Mouse (Mus musculus) erythroid progenitor cell, adult 5-6 weeks (primary cell): ENCODE results near the gene Zfp280b. TPM values are rescaled to one million over a fixed set of nuclear protein-coding genes. Genes with fewer than 3 reads are reported as not detected.
"Not testable (repeated sequence)": the region's sequence is repeated elsewhere in the genome, so short reads cannot be mapped to it uniquely, and the experiment has no call there.

Experiments
- ATAC-seq: replicated peaks from 2 replicates; pipeline ENCODE4 v1.8.0; 2016; ENCODE audit warnings: moderate number of reproducible peaks, mild to moderate bottlenecking, moderate TSS enrichment, inconsistent platforms; ENCODE audit not compliant: poor library complexity, low FRiP score, severe bottlenecking
- total RNA-seq, 2 experiments: library from RNA; stranded (forward) in 1 of 2; stranded (reverse) in 1 of 2; fragments of 150-400 nt in 1 of 2; fragments of 186-747, 209-891 nt in 1 of 2; gene quantifications; 2 replicates each; pipeline versions ENCODE4 v1.2.3 to v1.2.4; 2015 to 2017; ENCODE audit warnings: low replicate concordance in 2 of 2

Zfp280b gene
- 10.1 and 12.3 TPM in 2 replicates for total RNA-seq (2015; ENCODE audit: low replicate concordance)
- 3.0 and 3.7 TPM in 2 replicates for total RNA-seq (2017; ENCODE audit: low replicate concordance)

DNA sequence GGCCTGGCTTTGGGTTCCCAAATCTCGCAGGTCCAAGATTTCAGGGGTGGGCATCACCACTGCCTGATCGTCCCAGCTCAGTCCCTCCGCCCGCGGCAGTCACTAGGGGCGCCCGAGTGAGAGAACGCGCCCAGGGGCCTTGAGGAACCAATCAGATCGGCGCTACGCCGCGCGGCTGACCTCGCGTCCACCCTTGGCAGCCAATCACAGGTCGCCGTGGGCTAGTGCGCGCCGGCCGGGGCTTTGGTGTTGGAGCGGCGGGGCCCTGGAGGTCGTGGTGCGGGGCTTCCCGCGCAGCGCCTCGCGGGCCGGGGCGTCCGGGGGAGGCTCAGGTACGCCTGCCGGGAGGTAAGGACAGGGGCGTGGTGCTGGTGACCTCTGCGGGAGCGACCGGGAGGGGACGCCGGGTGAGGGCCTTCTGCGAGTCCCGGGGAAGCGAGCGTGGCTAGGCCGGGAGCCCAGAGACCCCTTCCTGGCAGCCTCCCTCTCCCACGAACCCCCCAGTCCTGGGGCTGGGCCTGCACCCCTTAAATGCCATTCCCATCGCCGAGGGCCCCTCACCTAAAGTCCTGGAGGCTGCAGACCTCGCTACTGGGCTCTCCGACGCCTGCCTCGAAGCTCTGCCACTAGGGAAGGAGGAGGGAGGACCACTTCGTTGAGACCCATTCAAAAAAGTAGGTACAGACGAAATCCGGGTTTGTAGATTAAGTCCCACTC lies at the start of gene Zfp280b:
Zfp280b (plus strand) TSS at position 249 of the 717 bp plus-strand sequence.
- peak; percentile 100 for ATAC-seq

DNA sequence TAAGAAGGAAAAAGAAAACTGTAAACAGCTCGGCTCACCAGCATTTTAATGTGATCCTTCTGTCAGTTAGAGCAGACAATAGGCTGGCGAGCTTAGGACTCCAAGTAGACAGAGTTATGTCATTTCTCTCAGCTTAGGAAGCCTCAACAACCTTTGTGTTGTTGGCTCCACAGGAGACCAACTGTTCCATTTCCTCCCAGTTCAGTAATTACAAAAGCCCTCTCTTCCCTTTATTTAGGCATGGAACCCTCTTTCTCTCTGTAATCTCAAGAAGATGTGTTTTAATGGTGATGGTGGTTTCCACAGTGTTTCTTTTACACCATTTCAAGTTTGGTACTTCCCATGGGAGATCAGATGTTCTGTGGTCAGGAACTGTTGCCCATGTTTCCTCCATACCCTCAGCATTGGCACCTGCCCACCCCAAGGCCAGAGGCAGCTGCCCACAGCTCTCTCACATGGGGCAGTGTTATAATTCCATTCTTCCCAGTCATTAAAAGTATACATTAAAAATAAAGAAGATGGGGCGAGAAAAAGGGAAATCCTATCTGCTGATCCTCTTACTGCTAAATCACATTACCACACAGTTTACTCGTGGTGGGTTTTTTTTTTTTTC lies 41.9 kb upstream of the Zfp280b start:
- no peak for ATAC-seq

DNA sequence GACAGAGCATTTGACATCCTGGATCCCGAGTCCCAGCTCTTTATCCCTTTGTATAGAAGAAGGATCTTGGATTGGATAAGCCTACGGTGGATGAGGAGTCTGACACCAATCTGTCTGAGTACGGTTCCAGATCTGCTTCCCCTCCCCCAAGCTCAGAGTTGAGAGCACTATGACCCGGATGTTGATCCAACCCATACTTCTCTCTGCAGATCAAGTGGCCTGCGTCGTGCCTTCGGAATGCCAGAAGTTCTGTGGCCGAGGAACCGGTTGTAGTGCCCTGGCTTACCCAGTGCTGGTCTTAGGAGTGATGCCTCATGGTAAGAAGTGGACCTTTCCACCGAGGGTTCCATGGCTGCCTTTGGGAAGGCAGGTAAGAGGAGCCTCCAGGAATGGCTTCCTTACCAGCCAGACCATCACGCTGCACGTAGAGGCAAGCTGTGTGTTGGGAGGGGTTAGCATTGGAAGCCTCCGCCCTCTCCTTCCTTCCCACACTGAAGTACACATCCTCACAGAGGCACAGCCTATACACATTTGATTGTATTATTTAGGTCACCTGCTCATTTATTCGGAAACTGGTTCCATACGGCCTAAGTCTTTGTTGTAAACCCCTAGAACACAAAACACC lies 38.7 kb upstream of the Zfp280b start:
- ATAC-seq, result no peak

DNA sequence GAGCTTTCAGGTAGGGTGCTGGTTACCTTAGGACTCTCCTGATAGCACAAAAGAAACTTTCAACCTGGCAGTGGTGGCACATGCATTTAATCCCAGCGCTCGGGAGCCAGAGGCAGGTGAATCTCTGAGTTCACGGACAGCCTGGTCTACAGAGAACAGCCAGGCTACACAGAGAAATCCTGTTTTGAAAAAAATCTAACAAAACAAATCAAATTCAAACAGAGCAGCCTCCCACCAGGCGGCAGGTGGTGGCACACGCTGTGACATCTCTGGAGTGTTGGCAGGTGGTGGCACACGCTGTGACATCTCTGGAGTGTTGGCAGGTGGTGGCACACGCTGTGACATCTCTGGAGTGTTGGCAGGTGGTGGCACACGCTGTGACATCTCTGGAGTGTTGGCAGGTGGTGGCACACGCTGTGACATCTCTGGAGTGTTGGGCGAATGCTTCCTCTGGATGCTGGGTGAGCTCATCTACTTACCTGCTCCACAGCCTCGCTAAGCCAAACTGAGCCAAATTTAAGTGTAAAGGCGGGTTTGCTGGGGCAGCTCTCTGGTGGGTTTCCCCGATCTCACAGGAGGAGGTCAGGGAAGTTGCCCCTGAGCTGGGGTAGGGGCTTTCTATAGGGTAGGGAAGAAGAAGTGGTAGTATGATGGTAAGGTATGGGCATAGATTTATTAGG lies 37.8 kb upstream of the Zfp280b start:
- not testable (repeated sequence) for ATAC-seq

DNA sequence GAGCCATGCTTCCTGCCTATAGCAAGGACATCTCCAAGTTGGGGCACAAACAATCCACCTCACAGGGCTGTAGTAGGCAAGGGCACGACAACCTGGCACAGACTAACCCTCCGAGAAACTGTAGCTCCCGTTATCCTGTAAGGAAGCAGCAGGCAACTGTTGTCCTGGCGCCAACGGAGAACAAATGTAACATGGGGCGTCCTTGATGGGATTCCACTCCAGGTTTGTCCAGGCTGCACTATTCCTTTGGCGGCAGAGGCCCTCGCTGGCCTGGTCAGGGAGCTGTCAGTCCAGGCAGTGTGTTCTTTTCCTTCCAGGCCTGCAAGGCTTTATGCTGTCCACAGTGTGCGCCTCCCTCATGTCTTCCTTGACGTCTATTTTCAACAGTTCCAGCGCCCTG lies 37.0 kb upstream of the Zfp280b start:
- ATAC-seq, result no peak

DNA sequence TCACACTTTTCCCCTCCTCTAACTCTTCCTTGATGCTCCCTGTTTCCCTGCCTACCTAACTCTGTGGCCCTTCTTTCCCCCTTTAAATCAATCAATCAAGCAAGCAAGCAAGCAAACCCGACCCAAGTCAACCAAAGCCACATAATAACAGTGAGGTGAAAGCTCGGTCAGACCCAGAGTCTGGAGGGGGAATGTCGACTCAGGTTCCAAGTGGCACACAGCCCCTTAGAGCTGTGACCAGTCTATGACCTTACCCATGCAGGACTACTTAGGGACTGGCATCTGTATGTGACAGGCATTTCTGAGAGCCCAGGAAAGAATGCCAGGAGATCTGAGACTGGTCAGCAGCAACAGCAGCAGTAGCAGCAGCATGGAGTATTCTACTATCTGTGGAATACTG lies 36.1 kb upstream of the Zfp280b start:
- no peak for ATAC-seq

DNA sequence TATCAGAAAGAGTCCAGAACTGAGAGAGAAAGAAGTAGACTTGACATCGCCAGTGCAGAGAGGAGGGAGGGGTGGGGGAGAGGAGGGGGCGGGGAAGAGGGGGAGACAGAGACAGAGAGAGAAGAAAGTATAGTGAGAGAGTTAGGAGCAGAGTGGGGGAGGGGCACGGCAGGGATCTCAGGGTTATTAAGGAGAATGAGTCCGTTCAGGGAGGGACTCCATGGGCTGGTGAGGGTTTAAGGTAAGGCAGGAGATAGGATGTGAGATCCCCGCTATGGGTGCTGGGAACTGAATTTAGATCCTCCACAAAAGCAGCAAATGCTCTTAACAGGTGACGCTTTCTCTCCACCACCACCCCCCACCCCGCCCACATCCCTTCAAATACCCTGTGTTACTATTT lies 31.3 kb upstream of the Zfp280b start:
- no peak for ATAC-seq

DNA sequence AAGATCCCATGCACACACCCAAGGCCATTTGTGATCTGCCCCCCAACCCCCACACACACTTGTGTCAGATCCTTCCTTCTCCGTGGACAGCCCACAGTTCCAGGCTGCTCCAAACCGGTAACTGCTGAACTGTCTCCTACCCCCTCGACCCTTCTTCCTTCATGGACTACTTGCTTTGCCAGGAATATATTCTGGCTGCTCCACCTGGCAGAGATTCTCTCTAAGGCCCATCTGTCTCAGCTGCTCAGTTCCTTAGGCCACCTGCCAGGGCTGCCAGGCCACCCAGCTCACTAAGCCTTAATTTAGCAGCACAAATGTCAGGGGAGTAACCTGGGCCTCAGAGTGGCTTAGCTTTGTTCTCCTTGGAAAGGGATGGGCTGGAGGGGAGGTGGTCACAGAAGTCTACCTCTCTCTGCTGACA lies 30.3 kb upstream of the Zfp280b start:
- ATAC-seq, result no peak

DNA sequence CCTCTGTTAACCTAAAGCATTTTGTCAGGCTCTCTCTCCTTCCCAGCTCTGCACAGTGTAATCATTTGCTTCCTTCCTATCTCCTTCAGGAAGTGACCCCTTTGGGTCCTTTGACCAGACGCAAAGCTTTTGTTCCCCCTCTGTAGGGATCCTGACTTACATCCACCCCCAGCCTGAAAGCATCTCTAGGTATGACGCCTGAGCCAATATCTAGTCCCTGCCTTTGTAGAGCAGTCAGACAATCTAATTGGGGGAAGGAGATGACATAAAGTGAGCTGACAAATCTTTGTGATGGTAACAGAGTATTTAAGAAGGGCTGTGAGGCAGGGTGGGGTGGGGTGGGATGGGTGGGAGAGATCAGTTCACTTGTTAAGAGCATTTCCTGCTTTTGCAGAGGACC lies 29.8 kb upstream of the Zfp280b start:
- ATAC-seq, result no peak

DNA sequence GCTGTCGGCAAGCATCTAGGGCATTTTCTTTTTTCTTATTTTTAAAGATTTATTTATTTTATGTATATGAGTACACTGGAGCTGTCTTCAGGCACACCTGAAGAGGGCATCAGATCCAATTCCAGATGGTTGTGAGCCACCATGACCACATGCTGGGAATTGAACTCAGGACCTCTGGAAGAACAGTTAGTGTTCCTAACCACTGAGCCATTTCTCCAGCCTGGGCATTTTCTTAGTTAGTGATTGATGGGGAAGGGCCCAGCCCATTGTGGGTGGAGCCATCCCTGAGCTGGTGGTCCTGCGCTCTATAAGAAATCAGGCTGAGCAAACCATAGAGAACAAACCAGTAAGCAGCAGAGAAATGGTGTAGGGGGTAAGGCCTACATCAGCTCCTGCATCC lies 29.2 kb upstream of the Zfp280b start:
- no peak for ATAC-seq

DNA sequence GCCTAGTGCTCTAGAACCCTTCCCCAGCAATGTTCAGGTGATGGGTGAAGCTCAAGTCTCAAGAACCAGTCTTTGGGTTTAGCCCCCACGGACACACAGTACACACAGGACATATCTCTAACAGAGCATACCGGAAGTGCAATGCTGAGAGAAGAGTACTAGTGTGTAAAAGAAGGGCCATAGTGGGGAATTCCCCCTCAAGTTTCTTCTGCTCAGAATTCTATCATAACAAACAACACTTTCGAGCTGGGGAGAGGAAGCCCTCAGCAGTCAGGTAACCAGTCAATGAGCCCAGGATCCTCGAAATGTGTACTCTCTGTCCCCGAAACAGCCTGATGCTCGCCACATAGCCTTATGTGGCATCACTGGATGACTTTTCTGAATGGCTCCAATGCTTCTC lies 26.1 kb upstream of the Zfp280b start:
- no peak for ATAC-seq

DNA sequence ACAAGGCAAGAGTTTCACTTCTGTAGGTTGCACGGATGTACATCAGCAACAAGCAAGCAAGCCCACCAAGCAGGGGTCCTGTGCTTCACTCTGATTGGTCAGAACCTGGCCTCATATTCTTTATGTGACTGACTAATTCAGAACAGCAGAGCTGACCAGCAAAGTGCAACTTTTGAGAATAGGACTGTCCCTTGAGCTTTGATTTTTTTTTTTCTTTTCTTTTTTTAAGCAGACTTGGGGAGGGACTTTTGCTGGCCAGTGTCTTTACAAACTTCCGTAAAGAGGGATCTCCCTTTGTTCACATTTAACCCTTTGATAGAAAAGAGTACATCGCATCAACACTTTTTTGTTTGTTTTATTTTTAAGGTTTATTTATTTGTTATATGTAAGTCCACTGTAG lies 22.6 kb upstream of the Zfp280b start:
- no peak for ATAC-seq

DNA sequence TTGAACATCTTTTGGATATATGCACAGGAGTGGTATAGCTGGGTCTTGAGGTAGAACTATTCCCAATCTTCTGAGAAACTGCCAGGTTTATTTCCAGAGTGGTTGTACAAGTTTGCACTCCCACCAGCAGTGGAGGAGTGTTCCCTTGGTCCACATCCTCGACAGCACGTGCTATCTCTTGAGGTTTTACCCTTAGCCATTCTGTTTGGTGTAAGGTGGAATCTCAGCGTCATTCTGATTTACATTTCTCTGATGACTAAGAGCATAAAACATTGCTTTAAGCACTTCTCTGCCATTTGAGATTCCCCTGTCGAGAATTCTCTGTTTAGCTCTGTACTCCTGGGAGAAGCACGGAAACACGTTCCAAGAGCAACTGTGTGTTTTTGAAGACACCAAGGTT lies 19.5 kb upstream of the Zfp280b start:
- no peak for ATAC-seq

DNA sequence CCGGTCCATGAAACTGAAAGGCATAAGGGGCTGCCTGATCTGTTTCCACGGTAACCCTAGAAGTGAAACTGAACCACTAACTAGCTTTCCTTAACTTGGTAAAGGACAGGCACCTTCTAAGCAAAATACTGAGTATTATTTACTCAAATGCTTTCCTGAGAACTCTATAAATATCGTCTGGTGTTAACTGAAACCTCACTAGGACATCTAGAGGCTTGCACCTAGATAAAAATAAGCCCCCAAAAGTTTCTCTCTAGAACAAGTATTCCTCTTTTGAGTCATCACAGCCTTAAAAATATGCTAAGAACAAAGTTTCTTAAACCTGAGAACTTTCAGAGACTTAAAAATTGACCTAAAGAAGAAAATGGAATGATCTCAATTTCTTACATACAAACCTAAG lies 15.6 kb upstream of the Zfp280b start:
- no peak for ATAC-seq

DNA sequence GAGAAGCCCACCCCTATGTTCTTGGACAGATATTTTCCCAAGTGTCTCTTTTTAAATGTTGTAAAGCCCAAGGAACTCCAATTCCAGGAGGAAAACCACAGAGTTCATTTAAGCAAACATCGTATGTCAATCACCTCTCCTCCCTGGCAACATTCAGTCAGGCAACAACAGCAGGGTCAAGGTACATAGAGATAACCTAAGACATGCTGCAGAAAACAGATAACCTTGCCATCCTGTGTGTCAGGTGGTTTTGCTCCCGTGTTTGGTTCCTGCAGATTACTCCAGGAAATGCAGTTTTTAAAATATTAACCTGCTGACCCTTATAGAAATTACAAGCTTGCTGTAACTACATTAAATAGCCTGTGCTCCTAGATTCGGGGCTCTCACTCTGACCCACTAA lies 10.7 kb upstream of the Zfp280b start:
- no peak for ATAC-seq

DNA sequence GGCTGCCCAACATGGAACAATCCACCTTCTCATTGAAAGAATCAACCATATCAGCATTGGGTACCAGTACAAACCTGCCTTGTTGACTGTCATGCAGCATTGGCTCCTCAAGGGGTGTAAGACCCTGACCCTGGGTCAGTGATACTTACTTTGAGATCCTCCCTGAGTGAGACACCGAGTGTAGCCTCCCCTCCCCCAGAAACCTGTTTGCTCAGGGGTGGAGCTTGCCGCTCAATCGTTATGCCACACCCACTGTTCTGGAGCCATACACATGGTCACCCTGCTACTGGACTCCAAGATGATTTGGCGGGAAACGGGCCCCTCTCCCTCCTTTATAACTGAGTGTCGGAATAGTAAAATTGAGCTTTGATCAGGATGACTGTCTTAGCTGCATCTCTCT lies 8.5 kb upstream of the Zfp280b start:
- no peak for ATAC-seq

DNA sequence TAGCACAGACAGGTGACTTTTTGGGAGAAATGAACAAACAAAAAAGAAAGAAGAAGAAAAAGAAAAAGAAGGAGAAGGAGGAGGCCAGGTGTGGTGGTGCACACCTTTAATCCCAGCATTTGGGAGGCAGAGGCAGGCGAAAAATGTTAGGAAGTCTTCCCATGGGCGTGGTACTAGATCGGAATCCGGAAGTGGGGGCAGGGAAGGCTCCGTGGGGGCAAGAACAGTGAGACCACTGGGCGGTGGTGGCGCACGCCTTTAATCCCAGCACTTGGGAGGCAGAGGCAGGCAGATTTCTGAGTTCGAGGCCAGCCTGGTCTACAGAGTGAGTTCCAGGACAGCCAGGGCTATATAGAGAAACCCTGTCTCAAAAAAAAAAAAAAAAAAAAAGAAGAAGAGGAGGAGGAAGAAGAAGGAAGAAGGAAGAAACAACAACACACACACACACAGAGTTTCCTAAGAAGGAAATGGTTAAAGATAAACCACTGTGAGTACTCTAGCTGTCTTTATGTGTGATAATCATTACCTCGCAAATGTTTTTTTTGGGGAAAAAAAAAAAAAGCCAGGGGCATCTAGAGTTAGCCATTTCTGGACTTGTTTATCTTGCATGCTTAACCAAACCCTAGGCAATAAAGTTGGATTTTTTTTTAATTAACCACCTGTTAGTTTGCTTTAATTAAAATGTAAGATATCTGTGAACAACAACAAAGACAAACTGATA lies 6.8 kb upstream of the Zfp280b start:
- no peak for ATAC-seq

DNA sequence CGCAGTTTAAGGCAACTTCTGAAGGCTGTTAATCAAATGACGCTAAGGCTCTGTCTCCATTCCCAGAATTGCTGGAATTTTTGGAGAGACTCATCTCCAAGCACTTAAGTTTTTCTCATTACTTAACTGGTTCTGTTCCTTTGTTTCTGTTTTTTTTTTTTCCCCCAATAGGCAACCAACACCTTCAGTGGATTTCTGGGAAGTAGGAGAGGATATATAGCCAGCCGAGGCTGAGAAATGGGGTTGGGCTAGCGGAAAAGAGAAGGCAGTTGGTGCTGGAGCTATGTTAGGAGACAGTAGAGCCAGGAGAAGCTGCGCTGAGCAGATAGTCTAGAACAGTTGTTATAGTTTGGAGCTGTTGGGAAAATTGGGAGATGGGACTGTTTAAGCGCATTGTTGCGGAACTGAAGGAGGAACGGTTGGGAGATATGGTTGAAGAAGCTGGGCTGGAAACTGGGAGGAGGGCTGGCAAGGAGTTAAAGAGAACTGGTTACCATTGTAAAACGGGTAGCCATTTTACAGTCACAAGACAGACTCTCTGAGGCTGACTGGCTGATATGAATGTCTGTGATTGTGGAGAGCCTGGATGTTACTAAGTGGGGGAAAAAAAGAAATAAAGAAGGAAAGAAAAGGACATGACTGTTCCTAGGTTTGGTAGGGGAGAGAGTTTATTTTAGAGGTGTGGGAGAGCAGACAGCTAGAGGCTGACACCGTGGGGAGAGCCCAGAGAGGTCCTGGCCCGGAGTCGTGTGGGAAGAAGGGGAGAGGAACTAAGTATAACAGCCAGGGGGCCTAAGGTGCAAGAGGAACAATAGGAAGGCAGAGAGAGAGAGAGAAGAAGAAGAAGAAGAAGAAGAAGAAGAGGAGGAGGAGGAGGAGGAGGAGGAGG lies 5.1 kb upstream of the Zfp280b start:
- ATAC-seq, result no peak

DNA sequence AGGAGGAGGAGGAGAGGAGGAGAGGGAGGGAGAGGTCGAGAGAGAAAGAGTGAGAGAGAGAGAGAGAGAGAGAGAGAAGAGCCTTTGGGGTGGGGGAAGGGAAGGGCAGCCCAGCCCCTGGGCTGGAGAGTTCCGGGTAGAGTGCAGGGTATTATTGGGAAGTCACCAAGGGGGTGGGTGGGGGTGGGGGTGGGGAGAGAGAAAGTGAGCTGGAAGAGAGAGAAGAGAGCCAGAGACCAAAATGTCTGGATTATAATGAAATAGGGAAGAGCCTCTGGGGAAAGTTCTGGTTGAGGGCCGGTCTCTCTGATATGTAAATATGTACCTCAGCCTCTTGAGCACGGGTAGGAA lies 4.5 kb upstream of the Zfp280b start:
- no peak for ATAC-seq
